Mouse (Mus musculus): ENCODE results near the gene March7.
A peak's percentile ranks its signal among the peaks of the same experiment; 100 is the strongest.

Gene March7

DNA sequence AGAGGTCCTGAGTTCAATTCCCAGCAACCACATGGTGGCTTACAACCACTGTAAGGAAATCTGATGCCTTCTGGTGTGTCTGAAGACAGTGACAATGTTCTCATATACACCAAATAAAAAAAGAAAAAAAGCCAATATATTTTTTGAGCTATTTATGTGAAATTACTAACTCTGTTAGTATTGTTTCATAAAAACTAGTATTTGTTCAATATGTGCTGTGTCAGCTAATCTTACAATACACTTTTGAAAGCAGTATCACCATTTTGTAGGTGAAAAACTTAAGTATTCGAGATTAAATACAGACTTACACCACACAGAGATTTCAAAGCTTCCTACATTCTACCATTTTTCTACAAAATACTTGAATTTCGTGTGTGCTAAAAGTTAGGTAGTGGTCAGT lies 5.0 kb downstream of the March7 start:
- no peak for DNase-seq (ENCODE audit: low spot score in 2 of 2)

GRCm38 (mm10) chr2:60216547-60217153 lies 7.0 kb downstream of the March7 start:
- DNase-seq (ENCODE audit: low spot score in 2 of 2) = no peak

DNA sequence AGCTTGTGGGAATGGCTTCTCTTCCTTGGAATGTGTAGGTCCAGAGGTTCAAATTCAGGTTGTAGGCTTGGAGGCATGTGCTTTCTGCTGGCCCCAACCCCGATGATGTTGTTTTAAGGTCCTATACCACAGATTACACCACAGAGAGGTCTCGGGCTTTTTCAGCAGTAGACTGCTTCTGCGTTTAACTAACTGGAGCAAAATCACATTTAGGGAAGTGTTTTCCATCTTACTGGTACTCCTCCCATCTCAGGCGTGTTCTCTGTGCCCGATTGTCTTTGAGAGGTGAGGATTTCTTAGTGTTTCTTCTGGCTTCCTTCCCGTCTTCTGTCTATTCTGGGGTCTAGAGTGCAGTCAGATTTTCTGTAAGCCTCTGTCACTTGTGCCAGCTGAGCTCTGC lies 7.9 kb downstream of the March7 start:
- DNase-seq (ENCODE audit: low spot score in 2 of 2) = no peak

DNA sequence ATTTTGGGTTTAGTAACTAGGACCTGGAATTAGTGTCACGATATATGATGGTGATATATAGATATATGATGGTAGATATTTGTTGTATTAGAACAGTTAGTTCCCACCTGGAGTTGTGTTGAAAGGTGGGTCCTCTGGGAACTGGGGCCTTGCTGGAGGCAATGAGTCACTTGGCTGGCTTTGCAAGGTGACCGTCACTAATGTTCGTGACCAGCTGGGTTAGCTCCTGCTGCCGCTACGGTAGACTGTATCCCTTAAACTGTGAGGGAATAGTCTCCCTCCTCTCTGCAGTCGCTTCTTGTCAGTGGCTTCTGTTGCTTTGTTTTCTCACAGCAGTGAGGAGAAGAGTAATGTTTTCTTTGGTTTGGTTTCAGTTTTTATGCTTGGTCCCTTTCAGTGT lies 11.5 kb downstream of the March7 start:
- DNase-seq (ENCODE audit: low spot score in 2 of 2) = no peak

GRCm38 (mm10) chr2:60221954-60222353 lies 12.3 kb downstream of the March7 start:
- DNase-seq (ENCODE audit: low spot score in 2 of 2) = no peak

- DNase-seq (ENCODE audit: low spot score in 2 of 2) = no peak
Measured at GRCm38 (mm10) chr2:60223489-60223888, 13.8 kb downstream of the March7 start.

DNA sequence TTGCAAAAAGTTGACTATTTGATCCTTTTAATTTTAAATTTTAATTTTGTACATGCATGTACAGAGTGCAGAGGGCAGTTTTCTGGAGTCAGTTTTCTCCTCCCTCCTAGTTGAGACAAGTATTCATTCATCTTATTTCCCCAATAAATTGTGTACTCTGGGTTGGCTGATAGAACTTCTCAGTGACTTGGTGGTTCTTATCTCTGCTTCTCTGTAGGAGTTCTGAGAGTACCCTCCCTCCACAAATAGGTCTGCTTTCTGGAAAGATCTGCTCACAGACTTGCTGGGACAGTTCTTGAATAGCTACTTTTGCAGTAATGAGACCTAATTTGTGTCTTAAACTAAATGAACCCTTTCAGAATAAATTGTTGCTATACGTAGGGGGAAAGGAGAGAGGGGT lies 18.8 kb downstream of the March7 start:
- DNase-seq (ENCODE audit: low spot score in 2 of 2) = no peak

DNA sequence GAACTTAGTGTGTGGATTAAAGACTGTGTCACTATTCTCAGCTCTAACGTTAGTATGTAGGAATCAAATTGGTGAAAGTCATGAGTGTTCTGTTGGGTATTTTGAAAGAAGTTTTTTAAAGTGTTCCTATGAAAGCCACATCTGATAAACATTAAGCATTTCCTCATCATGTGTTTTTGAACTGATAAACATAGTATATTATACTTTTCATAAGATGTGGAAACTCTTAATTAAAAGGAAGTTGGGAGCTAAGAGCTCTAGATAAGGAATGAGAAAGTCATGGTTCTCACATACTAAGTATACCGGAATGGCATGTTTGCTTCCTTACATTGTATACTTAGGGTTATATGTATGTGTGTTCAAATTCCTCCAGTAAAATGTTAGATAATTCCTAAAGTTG lies 20.7 kb downstream of the March7 start:
- DNase-seq (ENCODE audit: low spot score in 2 of 2) = no peak

DNA sequence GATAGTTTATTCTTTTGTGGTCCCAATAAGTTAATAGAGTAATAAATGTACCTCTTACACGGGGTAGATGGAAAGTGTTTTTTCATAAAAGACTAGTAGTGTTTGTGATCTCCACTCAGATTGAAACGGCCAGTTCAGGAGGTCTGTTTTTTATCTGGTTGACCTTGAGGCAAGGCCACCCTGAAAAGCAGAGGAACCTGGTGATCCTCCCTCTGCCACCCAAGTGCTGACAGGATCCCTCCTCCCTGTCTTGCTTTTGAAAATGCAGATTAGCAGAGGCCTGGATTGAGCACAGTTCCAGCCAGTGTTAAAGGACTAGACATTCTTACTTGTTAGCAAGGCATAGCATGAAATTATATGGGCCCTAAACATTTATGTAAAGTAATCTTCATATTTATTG lies 23.5 kb downstream of the March7 start:
- DNase-seq (ENCODE audit: low spot score in 2 of 2) = no peak

GRCm38 (mm10) chr2:60234506-60234905 lies 24.8 kb downstream of the March7 start:
- no peak for DNase-seq (ENCODE audit: low spot score in 2 of 2)

DNA sequence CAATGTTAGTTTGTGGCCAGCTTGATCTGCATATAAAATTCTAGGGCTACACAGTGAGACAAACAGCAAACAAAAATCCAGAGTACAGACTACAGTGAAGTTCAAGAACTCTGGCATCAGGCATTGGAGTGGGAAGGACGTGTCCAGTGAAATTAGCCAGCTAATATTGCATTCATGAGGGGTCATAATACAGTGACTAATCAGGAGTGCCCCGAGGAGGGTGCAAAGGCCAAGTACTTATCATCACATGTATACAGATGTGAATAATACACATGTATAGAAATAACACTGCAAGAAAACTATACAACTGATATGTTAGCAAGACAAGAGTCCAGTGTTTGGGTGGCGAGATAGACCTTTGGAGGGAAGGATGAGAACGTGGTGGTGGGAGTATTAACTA lies 43.1 kb downstream of the March7 start:
- DNase-seq (ENCODE audit: low spot score in 2 of 2) = no peak

DNA sequence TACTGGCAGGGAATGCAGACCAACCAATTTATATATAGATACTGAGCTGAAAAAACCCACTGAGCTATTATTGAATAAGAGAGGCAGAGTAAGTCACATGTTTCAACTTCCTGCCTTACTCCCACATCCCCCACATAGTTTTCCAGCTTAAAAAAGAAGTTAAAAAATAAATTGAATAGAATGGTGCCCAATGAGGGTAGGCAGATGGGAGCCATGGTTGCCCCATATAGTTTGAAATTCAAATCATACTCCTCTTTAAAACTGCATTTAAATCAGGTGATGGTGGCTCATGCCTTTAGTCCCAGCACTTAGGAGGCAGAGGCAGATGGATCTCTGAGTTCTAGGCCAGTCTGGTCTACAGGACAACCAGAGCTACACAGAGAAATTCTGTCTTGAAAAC lies 43.8 kb downstream of the March7 start:
- DNase-seq (ENCODE audit: low spot score in 2 of 2) = no peak

GRCm38 (mm10) chr2:60256751-60257150 lies 47.1 kb downstream of the March7 start:
- no peak for DNase-seq (ENCODE audit: low spot score in 2 of 2)

GRCm38 (mm10) chr2:60259186-60259585 lies 49.5 kb downstream of the March7 start:
- DNase-seq (ENCODE audit: low spot score in 2 of 2) = no peak

DNA sequence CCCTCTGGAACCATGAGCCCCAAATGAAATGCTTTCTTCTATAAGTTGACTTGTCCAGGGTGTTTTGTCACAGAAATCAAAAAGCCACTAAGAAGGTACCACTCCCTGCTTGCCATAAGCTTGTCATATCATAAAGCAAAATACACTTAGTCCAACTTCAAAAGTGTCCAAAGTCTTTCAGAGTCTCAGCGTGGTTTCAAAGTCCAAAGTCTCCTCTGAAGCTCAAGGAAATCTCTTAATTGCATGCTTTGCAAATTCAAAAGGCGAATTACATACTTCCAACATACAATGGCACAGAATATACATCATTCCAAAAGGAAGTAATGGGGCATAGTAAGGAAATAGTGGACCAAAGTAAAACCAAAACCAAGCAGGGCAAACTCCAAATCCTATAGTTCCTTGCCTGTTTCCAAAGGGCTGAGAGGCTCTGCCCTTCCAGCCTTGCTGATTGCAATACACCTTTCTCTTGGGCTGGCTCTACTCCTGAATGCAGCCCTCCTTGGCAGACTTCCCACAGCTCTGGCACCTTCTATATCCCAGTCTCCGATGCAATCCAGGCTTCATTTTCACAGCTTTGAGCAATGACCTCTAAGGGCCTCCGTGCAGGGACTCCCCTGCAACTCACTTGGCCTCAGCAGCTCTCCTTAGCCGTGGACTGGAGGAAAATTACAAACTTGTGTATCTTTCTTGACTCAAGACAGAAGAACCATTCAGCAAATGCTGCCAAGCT lies 51.1 kb downstream of the March7 start:
- DNase-seq (ENCODE audit: low spot score in 2 of 2) = no peak

DNA sequence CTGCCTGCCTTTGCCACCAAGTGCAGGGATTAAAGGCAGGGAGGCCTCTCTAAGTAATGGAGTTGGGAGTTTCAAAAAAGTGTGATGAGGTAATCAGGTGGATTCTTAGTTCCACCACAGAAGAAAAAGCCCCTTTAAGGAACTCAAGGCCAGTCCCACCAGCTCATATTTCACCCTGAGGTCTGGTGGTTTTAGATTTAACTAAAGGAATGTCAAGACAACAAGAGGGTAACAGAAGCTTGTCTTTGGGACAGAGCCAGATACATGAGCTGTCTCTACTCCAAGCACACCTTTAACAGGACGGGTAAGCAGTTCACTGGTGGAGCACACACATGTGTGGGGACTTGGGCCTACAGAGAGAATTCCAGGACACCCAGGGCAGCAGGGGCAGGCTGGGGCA lies 57.9 kb downstream of the March7 start:
- no peak for DNase-seq (ENCODE audit: low spot score in 2 of 2)

GRCm38 (mm10) chr2:60269856-60270479 lies 60.3 kb downstream of the March7 start:
- DNase-seq (ENCODE audit: low spot score in 2 of 2) = no peak

- no peak for DNase-seq (ENCODE audit: low spot score in 2 of 2)
Measured at GRCm38 (mm10) chr2:60278627-60279026, 68.9 kb downstream of the March7 start.

DNA sequence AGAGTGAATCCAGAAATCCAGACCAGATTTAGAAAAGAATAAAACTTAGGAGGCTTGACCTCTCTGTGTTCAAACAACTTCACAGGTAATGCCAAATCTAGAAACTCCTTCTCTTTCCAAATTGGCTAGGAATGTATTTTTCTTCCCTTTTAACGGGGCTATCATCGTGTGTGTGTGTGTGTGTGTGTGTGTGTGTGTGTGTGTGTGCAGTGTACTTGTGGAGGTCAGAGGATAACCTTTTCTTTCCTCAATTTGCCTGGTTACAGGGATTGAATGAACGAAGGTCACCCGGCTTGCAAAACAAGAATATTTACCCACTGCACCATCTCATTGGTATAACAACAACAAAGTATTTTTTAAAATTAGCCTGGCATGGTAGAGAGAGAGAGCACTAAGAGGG lies 72.9 kb downstream of the March7 start:
- DNase-seq (ENCODE audit: low spot score in 2 of 2) = no peak

DNA sequence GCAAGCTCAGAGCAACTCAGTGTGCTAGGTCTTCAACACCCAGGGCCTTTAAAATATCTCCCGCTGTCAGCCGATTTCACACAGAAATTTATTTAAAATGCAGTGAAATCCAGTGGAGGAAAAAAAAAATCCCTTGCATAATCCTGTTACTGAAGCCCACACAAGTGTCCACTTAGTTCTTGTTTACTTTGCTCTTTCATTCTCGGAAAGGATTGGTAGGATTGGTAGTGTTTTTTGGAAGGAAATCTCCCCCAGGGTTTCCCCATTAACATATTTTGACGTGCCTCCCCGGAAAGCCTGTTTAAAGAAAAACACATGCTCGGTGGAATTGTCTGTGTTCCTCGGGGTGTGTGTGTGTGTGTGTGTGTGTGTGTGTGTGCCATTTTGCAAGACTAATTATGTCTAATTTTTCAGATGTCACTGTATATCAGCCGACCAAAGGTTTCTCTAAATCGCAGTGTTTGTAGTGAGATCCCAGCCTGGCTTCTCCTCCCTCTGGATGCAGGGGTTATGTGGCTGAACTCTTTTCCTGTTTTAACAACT lies 73.6 kb downstream of the March7 start:
- no peak for DNase-seq (ENCODE audit: low spot score in 2 of 2)

GRCm38 (mm10) chr2:60283751-60284466 lies 74.2 kb downstream of the March7 start:
- DNase-seq (ENCODE audit: low spot score in 2 of 2) = peak; percentile 53 to 55

- no peak for DNase-seq (ENCODE audit: low spot score in 2 of 2)
Measured at GRCm38 (mm10) chr2:60284467-60284821, 74.8 kb downstream of the March7 start, which contains the start of gene Cd302. Gene Cd302 (minus strand): TSS chr2:60284488.
